Mouse (Mus musculus) cerebellum, adult 11-12 months (tissue): ENCODE measurements around the gene Fbxo2.
"Not testable (repeated sequence)": the region's sequence is repeated elsewhere in the genome, so short reads cannot be mapped to it uniquely, and the experiment has no call there.

Experiments used
- DNase-seq: peaks from one replicate; pipeline ENCODE4 v3.0.0; 2022

Fbxo2 gene

DNA sequence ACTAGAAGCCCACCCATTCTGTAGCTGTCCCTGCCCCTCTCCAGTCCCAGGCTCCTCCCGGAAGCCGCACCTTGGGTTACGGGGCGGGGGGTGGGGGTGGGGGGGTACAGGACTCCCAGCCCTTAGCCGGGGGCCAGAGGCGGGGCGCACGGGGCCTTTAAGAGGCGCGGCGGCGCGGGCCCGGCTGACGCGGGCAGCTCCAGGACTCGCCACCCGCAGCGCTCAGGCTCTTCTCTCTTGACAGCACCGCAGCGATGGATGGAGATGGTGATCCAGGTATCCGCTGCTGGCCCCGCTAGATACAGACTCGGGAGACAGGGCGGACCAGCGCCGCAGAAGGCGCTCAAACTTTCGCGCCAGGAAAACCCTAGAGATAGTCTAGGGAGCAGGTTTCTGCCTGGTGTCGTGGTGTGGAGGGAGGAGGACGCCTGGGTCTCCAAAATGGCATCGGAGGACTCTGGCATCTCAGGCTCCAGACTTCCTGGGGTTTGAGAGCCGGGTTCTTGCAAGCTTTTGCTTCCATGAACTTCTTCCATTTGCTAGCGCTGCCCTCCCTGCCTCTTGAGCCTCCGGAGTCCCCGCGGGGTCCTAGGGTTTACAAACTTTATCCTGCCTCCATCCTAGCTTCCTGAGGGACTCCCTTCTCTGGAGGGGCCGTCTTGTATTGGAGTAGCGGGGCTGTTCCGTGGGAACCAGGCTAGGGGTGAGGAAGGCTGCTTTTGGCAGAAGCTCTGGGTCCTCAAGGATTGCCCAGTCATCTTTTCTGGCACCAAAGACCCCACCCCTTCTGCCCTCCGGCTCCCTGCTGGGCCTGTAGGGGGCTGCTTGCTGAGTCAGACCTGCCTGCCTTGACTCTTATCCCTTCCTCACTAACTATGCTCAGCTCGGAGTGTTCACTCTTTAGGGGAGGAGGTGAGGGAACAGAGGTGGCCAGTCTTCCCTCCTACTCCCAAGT is at the start of gene Fbxo2, which contains the start of gene Fbxo44:
Fbxo2 (plus strand) TSS at position 186 of the 955 bp plus-strand sequence.
Fbxo44 (minus strand) TSS at position 47 of the 955 bp plus-strand sequence.
- peak; percentile 80 for DNase-seq

DNA sequence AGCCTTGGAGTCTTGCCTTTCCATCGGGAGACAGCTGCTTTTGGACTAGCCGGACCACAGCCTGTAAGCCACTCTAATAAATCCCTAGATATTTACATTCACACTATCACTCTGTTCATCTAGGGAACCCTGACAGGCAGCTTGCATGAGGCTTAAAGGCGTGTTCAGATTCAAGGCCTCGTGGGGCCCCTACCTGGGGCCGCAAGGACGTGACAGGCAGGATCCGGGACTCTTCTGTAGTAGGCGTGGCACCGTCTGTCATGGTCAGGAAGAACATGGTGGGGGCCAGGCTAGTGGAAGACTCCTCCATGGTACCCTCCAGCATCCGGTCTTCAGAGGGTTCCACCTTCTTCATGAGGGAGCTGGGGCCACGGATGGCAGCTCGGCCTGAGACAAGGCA is 47.9 kb upstream of the Fbxo2 start:
- DNase-seq, result no peak

DNA sequence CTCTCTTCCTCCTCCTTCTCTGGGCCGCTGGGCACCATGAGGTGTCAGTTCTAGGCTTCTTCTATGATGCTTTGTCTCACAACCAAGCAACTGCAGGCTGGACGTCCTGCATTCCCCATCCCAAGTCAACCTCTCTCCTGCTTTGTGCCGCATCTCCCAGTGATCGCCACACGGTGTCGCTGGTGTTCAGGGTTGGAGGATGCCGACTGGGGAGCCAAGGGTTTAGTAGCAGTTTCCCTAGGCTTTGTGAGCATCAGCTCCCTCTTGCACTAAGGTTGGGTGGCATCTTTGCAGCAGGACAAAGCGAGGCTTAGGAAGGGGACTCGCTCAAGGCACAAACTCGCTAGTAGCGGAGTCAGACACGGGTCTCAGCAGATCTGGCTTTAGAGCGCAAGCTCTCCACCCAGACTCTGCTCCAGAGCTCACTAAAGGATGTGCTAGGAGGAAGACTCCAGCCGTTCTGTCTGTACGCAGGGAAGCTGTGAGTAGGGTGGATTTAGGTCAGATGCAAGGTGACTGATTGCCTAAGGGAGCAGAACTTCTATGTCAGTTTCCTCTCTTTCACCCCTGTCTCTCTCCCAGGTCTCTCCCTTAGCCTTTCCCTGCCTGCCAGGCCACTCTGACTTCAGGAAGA is 45.5 kb upstream of the Fbxo2 start:
- DNase-seq, result peak; percentile 75

DNA sequence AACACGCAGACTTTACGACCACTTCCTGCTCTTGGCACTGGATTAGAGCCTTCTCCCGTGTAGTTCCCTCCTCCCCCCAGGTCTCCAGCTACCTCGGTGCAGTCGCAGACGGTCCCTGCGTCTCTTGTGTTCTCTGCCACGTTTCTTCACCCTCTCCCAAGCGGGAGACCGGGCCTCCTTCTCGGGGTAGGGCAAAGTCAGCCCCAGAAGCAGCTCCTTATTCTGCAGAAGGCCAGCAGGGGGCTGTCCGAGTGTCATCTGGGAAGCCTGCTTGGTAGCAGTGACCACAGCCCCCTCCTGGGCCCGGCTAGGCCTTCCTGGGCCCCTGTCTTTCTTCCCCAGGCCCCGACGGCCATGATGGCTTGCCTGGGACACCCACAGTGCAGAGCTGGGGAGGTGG is 45.0 kb upstream of the Fbxo2 start:
- DNase-seq, result no peak

DNA sequence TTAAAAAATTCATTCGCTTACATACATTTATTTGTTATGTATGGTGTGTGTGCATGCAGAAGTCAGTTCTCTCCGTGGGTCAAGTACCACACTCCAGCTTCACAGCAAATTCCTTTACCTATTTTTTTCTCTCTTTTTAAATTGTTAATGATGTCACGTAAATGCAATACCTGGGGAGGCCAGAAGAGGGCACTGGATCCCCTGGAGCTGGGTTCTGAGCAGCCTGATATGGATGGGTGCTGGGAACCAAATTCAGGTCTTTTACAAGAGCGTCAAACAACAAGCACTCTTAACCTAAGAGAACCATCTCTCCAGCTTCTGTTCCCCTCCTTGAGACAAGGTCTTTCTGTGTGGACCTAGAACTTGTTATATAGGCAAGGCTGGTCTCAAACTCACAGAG is 43.8 kb upstream of the Fbxo2 start:
- DNase-seq, result no peak

DNA sequence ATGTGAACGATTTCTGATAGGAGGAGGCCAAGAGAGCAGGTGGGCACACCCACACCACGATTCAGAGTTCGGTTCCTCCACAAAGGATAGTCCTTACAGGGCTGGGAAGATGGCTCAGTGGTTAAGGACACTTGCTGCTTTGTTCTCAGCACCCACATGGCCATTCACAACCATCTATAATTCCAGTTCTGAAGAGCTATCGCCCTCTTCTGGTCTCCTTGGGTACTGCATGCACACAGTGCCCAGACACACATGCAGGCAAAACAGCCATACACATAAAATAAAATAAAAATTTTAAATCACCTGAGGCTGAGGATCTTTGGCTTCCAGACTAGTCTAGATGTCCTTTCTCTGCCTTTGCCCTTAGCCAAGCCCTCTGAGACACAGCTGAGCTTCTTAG is 43.0 kb upstream of the Fbxo2 start:
- DNase-seq, result no peak

DNA sequence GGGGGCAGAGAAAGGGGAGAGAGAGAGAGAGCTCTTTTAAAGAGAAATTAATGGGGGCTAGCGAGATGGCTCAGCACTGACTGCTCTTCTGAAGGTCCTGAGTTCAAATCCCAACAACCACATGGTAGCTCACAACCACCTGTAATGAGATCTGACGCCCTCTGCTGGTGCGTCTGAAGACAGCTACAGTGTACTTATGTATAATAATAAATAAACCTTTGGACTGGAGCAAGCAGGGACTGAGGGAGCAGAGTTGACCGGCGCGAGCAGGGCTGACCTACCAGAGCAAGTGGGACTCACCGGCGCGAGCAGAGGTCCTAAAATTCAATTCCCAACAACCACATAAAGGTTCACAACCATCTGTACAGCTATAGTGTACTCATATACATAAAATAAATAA is 40.8 kb upstream of the Fbxo2 start:
- not testable (repeated sequence) for DNase-seq

DNA sequence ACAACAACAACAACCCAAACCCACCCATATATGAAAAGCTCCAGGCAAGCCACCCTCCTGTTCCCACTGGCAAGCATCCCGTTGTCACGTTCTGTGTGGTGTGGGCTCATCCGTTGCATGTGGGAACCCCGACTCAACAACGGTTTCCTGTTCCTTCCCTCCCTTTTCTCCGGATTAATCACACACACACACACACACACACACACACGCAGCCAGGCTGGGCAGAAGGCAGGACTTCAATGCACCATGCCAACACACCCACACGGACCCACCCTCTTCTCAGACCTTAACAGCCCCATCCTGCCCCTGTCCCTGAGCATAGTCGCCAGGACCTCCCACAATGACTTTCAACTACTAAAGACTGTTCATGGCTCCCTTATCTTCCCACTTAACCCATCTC is 39.9 kb upstream of the Fbxo2 start:
- DNase-seq, result no peak

DNA sequence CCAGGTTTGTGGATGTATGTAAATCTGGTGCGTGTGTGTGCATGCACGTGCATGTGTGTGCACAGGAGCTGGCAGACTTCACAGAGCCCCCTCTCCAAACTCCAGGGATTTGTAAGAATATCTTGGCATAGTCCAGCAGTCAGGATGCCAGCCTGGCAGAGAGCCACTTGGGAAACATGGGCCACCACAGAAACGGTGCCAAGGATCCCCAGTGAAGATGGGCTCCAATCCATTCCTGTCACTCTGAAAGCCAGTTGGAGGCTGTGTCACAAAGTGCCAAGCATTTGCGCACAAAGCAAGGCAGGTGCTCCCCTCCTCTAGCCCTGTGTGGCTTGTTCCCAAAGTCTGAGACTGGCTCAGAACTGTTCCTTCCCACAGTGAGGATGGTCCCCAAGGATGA is 39.1 kb upstream of the Fbxo2 start:
- no peak for DNase-seq

DNA sequence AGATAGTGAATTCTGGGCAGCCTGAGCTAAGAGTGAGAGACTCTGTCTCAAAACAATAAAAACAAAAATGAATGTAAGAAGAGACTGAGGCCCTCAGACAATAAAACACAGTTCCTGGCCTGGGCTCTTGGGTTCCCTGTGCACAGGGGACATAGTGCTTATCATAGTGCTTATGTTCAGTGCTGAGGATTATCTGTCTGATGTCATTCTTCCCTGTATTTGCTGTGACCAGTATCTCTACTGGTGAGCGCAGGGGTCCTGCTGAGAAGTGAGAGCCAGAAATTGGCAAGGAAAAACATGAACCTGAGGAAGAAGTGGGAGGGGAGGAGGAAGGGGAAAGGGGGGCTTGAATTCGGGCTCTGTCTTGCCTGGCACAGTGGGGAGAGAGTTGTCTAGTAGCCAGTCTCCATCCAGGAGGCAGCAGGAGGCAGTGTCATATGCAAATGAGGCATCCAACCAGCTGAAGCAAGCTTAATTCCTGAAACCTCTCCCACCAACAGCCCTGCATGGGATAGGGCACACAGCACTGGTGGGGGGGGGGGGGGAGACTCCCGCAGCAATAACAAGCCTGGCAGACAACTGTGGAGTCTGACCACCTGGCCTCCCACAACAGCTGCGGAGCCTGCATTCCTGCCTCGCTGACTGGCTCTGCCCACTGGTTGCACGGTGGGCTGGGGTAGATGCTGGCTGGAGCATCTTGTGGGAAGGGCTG is 38.3 kb upstream of the Fbxo2 start:
- DNase-seq, result no peak

DNA sequence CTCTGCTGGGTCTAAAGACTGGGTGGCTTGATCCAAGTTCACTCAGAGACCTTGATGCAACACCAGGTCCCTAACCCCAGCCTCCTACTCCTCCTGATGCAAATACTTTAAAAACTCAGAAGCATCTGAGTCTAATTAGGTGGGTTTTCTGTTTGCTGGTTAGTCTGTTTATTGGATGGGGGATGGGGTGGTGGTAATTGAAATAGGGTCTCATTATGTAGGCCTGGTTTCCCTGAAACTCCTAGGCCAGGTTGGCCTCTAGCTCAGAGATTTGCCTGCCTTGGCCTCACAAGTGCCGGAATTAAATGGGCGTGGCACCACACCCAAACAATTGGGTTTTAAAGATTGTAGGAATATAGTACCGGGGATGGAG is 37.7 kb upstream of the Fbxo2 start:
- no peak for DNase-seq

DNA sequence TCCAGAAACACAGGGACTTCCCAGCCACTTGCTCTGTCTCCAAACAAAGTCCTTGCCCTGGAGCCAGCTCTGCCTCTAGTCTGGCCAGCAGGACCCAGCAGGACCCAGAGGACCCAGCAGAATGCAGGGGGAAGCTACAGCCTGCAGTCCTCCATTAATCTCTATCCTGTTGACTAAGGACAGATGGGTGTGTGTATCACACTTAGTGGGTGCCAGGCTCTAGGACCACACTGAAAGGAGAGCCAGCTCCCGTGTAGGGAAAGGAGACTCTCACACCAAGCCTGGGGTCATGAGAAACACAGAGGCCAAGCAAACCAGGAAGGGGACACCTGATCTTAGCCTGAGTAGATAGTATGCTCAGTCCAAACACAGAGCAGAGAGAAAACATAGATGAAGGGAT is 32.2 kb upstream of the Fbxo2 start:
- DNase-seq, result no peak

DNA sequence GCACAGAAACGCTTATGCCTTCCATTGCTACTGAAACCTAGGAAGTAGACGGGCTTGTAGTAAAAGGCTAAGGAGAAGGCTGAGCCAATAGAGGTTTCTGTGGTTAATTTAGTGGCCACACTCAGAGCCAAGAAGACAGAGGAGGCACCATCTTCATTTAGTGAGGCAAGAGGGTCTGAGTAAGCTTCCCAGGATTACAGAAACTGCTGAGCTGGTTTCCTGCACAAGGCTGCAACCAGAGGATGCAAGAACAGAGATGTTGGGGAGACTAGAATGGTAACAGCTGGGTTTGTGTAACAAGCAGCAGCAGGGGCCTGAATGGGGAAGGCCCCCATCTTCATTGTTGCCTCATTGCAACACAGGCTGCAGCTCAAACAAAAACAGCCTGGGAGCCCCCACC is 31.7 kb upstream of the Fbxo2 start:
- no peak for DNase-seq

DNA sequence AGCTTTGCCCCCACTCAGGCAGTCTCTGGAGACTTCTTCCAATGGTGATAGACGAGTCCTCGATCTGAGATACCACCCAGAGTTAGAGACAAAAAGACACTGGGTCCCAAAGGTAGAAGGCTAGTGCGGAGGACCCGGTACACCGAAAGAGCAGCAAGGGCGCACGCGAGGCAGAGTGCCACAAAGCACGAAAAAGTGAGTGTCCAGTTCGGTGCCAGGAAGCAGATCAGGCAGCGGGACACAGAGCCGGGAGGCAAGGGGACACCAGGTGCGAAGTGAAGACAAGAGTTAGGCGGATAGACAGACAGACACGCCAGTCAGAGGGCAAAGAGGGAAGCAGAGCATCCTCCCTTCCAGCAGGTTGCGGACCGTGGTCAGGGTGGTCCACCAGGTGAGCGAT is 30.3 kb upstream of the Fbxo2 start, which contains the start of gene Mad2l2:
Mad2l2 (plus strand) TSS at position 252 of the 400 bp plus-strand sequence.
- DNase-seq, result no peak

DNA sequence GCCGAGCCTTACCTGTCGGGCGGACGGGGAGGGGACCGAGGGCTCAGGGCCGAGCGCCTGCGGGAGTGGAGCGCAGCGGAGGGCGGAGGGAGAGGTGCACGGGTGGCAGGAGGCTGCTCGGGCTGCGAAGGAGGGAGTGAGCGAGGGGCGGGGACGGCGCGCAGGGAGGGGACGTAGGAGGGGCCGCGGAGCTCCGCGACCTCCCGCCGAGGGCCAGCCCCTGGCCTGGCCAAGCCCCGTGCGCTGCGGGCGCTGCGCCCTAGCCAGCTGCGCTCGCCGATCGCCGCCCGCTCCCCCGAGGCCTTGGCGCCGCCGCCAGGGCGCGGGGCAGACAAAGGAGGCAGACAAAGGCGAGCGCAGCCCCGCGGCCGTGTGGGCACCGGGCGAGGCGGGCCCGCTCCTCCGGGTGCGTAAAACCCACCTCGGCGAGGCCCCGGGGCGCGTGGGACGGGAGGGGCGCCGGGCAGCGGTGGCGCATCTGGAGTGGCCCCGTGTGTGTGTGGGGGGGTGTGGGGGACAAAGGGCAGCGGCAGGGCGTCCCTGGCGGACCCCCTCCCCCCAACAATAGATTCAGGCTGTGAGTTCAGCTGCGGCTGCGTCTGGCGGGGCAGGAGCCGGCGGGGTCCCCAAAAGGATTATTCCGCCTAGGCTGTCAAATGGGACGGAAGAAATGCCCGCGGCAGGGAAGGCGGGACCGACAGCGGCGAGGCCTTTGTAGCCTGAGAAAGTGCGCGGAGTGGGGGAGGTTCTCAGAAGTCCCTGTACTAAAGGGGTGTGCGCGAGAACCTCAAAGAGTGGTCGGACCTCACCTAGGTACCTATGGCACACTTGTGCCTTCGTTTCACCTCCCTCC is 29.6 kb upstream of the Fbxo2 start, which contains the start of gene Draxin:
Draxin (minus strand) TSS at position 138 of the 853 bp plus-strand sequence.
- no peak for DNase-seq

DNA sequence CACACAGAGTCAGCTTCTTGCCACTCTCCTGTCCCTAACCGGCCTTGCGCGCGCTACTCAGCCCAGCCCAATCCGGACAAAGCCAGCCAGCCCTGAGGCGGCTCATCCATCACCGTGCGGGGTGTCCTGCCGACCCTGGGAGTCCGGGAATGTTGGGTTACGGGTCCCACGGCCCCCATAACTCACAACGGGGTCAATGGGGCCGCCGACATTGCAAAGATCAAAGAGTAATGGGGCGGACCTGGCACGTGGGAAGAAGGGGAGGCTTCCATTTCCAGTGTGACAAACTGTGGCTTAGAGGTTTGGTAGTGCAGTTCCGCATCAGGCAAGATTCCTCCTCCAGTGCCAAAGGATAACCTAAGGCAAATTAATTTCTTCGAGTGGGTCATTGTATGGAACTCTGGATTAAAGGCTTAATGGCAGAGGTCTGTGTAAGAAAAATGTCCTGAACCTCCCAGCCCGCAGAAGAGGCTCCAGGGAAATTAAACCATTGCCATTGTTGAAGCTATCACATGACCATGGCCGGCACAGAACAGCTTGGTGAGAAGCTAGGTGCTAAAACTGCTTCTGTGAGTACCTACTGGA is 28.8 kb upstream of the Fbxo2 start:
- DNase-seq, result no peak

DNA sequence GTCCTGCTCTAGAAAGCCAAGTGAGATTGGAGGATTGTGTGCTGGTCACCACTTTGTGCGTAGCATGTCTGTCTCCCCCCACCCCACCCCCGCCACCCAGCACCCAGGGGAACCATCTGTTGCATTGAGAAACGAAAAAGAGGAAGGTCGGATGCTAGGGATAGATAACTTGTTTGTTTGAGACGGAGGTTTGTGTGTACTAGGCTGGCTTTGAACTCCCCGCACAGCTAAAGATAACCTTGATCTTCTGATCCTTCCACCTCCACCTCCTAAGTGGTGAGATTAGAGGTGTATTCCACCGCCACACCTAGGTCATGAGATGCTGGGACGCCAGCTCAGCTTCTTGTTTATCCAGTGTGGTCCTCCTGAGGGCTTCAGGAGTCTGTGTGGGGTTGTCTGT is 25.4 kb upstream of the Fbxo2 start:
- no peak for DNase-seq

DNA sequence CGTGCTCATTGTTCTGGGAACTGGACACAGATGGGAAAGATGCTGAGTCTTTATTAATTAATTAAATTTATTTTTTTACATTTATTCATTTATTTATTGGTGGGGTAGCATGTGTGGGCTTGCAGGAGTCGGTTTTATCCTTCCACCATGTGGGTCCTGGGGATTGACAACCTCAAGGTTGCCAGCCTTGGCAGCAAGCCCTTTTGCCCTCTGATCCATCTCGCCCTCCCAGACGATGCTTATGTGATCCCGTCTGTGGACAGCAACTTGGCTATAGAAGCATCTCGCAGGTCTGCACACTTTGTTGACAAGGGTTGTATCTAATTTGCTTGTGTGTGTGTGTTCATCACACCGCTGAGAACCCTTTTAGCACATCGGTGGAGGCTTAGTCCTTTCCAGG is 22.9 kb upstream of the Fbxo2 start:
- DNase-seq, result no peak

DNA sequence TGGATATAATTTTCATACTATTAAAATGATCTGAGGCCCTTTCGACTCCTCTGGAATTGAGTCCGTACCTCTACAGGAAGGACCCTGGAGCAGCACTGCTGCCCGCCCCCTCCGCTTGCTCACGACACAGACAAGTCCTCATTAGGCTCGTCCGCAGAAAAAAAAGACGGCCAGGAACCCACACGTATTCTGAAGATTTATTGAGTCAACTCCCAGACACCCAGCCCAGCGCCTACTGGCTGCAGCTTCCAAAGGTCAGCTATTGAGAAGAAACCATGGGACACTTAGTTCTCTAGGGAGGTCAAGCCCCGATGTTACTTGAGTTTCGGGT is 20.7 kb upstream of the Fbxo2 start:
- no peak for DNase-seq

DNA sequence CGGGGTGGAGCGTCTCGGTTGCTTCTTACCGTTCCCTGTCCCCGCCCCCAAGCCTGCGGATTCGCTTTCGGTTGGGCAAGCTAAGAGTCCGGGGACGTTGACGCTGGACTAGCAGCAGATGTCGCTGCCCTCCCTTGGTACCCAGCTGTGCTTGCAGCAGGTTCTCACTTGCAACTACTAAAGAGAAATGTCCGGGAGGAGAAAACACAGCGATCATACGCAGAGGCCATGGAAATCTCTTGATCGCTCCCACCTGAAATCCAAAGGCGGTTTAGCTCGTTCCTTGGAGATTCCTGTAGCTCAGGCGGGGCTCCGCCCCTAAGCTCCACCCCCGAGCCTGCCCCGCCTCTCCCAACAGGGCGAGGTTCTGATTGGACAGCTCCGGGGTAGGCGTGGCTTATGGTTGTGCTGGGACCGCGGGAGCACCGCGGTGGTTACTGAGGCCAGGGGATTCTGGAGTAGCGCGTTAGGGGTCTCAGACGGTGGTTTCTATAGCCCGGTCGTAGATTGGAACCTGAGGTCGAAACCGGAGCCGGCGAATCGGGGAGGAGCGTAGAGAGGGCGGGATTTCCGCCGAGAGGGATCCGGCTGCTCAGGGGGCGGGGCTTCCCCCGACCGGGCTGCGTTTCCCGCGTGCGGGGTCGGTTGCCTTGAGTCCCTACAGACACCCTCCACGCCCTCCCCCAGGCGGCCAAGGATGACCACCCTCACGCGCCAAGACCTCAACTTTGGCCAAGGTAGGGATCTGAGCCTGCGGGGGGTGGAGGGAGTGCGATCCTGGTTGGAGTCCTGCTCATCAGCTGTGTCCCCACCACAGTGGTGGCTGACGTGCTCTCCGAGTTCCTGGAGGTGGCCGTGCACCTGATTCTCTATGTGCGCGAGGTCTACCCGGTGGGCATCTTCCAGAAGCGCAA is 20.1 kb upstream of the Fbxo2 start:
- peak; percentile 94 for DNase-seq

DNA sequence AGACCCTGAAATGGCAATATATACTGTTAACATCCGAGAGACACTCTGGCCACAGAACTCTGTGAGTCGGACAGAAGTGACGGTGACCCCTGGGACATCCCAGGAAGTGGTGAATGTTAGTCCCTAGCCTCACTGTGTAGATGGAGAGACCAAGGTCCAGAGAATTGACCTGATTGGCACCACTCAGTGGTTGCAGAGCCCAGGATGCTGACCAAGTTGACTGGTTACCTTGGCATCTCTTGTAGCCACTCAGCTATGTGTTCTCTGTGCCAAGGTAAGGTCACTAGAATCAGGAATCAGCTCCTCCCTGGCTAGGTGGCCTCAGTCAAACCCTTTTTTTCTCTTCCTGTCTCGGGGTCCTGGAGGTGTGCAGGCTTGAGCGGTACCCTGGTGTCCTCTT is 16.7 kb upstream of the Fbxo2 start:
- DNase-seq, result peak; percentile 7
